Mouse (Mus musculus): Measurements from ENCODE around the gene Odf3l1.

Odf3l1 gene

GRCm38 (mm10) chr9:56843679-56844188 is 20.7 kb downstream of the Odf3l1 start:
- DNase-seq (ENCODE audit: low read depth), result peak; percentile 33

- no peak for DNase-seq (ENCODE audit: low read depth)
Observed at GRCm38 (mm10) chr9:56842303-56842719, 22.2 kb downstream of the Odf3l1 start.

DNA sequence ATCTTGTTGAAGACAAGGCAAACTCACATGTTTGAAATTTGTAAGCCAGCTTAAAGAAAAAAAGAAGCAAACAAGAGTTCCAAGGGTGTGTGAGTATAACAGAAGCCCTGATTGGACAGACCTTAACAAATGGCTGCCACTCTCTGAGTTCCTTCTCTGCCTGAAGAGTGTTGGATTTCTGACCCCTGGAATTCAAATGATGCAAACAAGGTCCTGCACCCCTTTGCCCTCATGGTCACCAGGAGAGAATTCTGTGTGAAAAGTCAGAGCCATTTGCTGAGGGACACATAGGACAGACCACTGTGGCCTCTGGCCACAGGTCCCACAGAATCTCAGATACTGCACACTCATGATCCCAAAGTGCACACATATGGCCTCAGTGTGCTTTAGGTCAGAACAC is 22.6 kb downstream of the Odf3l1 start:
- DNase-seq (ENCODE audit: low read depth), result no peak

- no peak for DNase-seq (ENCODE audit: low read depth)
Observed at GRCm38 (mm10) chr9:56840721-56841120, 23.8 kb downstream of the Odf3l1 start.

DNA sequence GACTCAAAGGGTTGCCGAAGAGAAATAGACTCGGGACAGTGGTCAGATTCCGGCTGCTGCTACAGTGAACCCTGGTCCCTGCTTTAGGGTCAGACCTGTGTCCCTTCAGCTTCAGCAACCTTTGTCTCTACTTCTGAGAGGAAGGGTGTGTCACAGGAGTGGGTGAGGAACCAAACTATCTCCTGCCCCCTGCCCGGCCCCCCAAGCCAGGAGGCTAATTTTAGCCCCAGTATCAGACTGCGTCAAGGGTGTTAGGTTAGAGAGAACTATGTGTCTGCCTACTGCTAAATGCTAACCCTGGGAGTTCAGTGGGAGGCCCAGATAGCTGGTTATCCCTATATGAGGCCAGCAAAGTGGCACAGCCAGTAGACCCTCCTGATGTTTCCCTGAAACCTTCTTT is 29.3 kb downstream of the Odf3l1 start:
- no peak for DNase-seq (ENCODE audit: low read depth)

- DNase-seq (ENCODE audit: low read depth), result no peak
Observed at GRCm38 (mm10) chr9:56832900-56833299, 31.6 kb downstream of the Odf3l1 start.

DNA sequence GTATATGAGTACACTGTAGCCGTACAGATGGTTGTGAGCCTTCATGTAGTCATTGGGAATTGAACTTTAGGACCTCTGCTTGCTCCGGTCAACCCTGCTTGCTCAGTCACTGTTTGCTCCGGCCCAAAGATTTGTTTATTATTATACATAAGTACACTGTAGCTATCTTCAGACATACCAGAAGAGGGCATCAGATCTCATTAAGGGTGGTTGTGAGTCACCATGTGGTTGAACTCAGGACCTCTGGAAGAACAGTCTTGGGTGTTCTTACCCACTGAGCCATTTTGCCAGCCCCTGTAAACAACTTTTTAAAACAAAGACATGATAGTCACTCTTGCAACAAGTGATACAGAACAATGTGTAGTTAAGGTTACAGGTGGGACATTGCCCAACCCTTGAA is 32.6 kb downstream of the Odf3l1 start:
- DNase-seq (ENCODE audit: low read depth), result no peak

DNA sequence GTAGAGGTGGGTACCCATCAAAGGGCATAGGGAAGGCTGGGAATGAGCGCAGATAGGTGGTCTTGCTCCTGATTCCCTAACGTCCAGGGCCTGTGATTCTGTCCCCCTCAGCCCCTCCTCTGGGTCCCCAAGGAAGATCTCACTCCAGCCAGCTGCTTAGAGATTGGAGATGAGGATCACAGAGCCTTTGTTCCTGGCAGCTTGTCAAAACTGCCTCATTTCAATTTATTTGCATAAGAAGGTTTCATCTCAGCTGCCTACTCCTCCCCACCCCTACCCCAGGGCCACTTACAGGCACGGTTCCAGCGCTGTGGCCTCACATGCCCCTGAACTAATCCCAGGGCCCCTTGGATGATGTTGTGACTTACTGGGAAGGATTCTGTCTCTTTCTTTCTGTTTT is 34.3 kb downstream of the Odf3l1 start:
- DNase-seq (ENCODE audit: low read depth), result no peak

DNA sequence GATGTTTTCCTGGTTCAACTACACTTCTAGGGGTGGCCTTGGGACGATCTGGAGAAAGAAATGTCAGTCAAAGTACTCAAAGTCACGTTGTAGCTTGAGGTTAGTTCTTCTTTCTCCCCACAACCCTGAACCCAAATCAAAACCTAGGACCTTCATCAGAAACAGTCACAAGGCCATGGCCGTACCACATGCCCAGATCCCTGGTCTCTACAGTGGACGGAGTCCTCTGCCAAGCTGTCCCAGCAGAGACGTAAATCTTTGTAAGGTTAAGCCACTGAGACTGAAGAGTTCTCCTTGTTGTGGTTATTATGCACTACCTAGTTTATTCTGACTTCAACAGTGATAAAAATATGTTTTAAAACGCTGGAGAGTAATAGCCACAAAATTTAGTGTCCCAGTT is 35.6 kb downstream of the Odf3l1 start:
- no peak for DNase-seq (ENCODE audit: low read depth)

DNA sequence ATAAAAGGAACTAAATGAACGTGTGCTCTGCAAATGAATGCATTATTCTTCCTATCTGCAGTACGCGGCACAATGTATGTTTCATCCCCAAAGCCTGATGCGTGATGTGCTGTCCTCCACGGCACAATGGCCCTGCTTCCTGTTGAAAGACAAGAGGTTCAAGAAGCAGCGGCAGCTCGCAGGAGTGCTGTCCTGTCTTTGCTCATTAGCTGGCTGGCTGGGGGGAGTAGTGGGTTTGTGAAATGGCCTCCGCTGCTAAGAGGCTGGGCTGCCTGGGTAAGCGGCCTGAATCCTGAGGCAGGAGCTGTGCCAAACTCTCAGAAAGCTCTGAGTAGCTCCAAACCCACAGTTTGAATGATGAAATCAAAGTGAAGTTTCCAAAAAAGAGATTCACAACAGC is 36.3 kb downstream of the Odf3l1 start:
- no peak for DNase-seq (ENCODE audit: low read depth)

DNA sequence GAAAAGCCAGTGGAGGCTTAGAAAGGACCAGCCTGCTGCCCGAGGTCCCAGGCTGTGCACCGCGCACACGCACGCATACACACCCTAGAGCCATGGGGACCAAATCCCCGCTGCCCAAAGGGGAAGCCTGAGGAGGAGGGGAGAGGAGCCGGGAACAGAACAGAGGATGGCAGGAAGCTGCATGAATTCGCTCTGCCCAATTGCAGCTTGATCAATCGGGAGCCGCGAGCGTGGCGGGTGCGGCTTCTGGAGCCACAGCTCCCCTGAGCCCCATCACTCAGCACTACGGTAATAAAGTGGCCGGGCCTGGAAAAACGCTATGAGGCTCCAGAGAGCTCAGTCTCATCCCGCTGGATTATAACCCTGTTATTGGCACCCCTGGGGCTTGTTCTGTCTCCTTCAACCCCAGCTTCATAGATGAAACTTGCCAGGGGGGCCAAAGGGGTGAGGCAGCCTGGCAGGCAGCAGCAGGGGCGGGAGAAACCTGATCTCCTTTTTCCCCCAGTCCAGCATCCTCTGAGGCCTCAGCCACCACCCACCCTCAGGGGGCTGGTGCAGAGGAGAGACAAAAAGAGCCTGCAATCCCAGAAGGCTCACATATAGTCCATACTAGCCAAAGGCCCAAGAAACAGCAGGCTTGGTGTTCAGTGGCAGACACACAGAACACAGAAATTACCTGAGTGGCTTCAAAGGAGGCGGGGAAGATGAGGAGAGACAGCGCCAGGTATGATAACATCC is 38.8 kb downstream of the Odf3l1 start:
- no peak for DNase-seq (ENCODE audit: low read depth)

- DNase-seq (ENCODE audit: low read depth), result peak; percentile 19
Observed at GRCm38 (mm10) chr9:56824900-56825299, 39.6 kb downstream of the Odf3l1 start.

DNA sequence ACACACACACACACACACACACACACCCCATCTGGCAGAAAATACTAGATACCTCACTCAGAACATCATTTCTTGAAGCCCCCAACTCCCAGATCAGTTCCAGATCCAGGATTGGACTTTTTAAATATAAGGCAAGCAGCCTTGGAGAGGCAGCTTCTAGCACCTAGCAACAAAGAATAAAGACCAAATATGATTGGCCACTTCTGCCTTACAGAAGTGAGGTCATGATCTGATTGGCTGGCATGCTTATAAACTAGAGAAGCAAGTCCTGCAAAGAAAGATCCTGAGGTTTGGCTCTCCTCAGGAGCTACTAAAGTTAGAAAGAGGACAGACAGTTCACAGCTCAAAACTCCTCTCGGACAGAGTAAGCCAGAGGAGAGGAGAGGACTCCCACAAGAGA is 53.6 kb downstream of the Odf3l1 start:
- DNase-seq (ENCODE audit: low read depth), result no peak

DNA sequence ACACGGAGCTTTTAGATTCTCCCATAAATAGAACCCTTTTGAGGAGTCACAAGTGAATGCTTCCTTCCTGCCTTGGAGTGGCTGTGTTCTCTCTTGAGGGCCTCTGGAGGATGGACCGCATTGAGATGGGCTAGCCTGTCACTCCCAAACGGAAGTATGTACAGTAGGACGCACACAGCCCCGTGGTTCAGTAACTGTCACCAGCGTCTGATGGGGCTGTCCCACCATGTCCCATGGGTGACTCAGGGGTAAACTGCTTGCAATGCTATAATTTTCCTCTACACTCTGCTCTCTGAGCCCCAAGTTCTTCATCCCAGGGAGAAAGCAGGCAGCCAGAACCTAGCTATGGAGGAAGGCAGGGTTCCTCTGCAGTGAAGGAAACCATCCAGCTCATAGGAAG is 56.5 kb downstream of the Odf3l1 start:
- DNase-seq (ENCODE audit: low read depth), result no peak

GRCm38 (mm10) chr9:56803146-56803545 is 61.3 kb downstream of the Odf3l1 start:
- DNase-seq (ENCODE audit: low read depth), result no peak

All from c-Kit-positive CD71-negative TER-119-negative erythroid progenitor cells, embryonic 14.5 days (primary cell).